In the genomic region with DNA sequence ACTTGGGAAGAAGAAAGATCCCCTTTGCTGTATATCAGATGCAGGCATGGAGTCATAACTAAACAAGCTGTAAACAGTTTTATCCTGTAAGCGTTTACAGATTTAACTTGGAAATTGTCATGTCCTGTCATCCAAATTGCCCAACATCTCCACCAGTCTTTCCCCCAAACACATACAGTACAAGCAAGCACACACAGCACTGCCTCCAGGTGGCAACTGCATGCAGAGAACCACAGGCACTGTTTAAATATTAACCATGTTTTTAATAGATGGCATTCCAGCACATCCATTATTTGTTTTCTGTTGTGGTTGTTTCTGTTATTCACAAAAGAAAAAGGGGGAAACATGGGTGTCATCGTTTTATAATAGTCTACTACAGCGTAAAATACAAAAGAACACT, we compare ENCODE assay signal across 22 mouse cellular contexts. TPM values are rescaled to one million over a fixed set of nuclear protein-coding genes. Genes with fewer than 3 reads are reported as not detected.
DNase-seq lines count a peak whose midpoint lies in the region; ATAC-seq and TF ChIP-seq lines count a peak whose summit lies in the region.
"Had no signal": no experiment of that assay in that cellular context is flagged by ENCODE, and none has a peak within 500 bp of the region (broad histone marks: within the 10 kb centered on the region; RNA-seq: fewer than 3 reads in every experiment).

No protein-coding gene starts in this region.

- no peaks in the 10 kb centered on the region for H3K27me3 ChIP-seq in hindbrain, embryonic 15.5 days
- peaks cover 28% of the 10 kb centered on the region for H3K27me3 ChIP-seq in hindbrain, embryonic 11.5 days (ENCODE audit: control insufficient read depth, insufficient read depth, low read length)
- H3K27me3 ChIP-seq in midbrain, embryonic 15.5 days (replicated peaks), result 0 out of 2 replicates have a peak, but pooled peaks cover 2% of the 10 kb centered on the region
- H3K27me3 ChIP-seq in midbrain, embryonic 13.5 days, result peaks cover 27% of the 10 kb centered on the region
- no peaks in the 10 kb centered on the region; the same call in 1 of the 2 replicates for H3K27me3 ChIP-seq in hindbrain, postnatal 0 days (ENCODE audit: insufficient read depth, low read length)

- peak overlapping the region; percentile 90 for H3K4me2 ChIP-seq in hindbrain, embryonic 15.5 days
- no peak overlapping the region for H3K4me2 ChIP-seq in hindbrain, embryonic 11.5 days (replicated peaks; ENCODE audit: low read depth, low read length)
- peak overlapping the region; percentile 19; the same call in 1 of the 2 replicates for H3K4me2 ChIP-seq in midbrain, embryonic 15.5 days
- no peak overlapping the region for H3K4me2 ChIP-seq in midbrain, embryonic 13.5 days (replicated peaks)
- peak overlapping the region; percentile 83 for H3K4me2 ChIP-seq in hindbrain, postnatal 0 days (ENCODE audit: low read depth, low read length)
- H3K4me2 ChIP-seq: embryonic facial prominence, embryonic 12.5 days; forebrain, embryonic 13.5 days; intestine, embryonic 15.5 days had no signal

- no peaks in the 10 kb centered on the region for H3K9me3 ChIP-seq in hindbrain, embryonic 15.5 days
- no peaks in the 10 kb centered on the region for H3K9me3 ChIP-seq in hindbrain, embryonic 11.5 days (ENCODE audit: control insufficient read depth, low read length)
- H3K9me3 ChIP-seq in midbrain, embryonic 15.5 days, result no peaks in the 10 kb centered on the region
- H3K9me3 ChIP-seq in midbrain, embryonic 13.5 days, result no peaks in the 10 kb centered on the region
- H3K9me3 ChIP-seq in hindbrain, postnatal 0 days (ENCODE audit: low read length), result no peaks in the 10 kb centered on the region
- H3K9me3 ChIP-seq: embryonic facial prominence, embryonic 12.5 days; forebrain, embryonic 13.5 days; intestine, embryonic 15.5 days had no signal

- DNase-seq in hindbrain, embryonic 11.5 days (ENCODE audit: low spot score), result no peak
- DNase-seq in NIH3T3 (ENCODE audit: low read depth), result peak; percentile 15
- DNase-seq in hindbrain, postnatal 0 days (ENCODE audit: low spot score), result peak; percentile 52
- DNase-seq in spleen, adult 12 weeks (ENCODE audit: low spot score), result no peak
- DNase-seq in spleen, postnatal 4 days (ENCODE audit: low spot score in 2 of 2), result no peak
- DNase-seq: B cell, adult 2 months; cerebellum, adult 8-10 months; gastrocnemius, postnatal 14 days; thymus, postnatal 25 days had no signal

- peak; percentile 59 for TF ChIP-seq CTCF in hindbrain, postnatal 0 days (IDR thresholded peaks at IDR 0.05; ENCODE audit: low read depth)

- H3K9ac ChIP-seq in hindbrain, embryonic 15.5 days, result no peak overlapping the region
- no peak overlapping the region for H3K9ac ChIP-seq in hindbrain, embryonic 11.5 days (ENCODE audit: low read depth, low read length)
- no peak overlapping the region for H3K9ac ChIP-seq in midbrain, embryonic 15.5 days
- H3K9ac ChIP-seq in midbrain, embryonic 13.5 days (replicated peaks), result no peak overlapping the region
- no peak overlapping the region for H3K9ac ChIP-seq in hindbrain, postnatal 0 days (replicated peaks; ENCODE audit: low read length)
- H3K9ac ChIP-seq: embryonic facial prominence, embryonic 12.5 days; forebrain, embryonic 13.5 days; intestine, embryonic 15.5 days; liver, postnatal 0 days had no signal

- no peak overlapping the region for H3K27ac ChIP-seq in hindbrain, embryonic 15.5 days (replicated peaks)
- no peak overlapping the region for H3K27ac ChIP-seq in hindbrain, embryonic 11.5 days (ENCODE audit: low read depth, low read length)
- H3K27ac ChIP-seq in midbrain, embryonic 15.5 days, result no peak overlapping the region
- H3K27ac ChIP-seq in midbrain, embryonic 13.5 days, result no peak overlapping the region
- H3K27ac ChIP-seq in hindbrain, postnatal 0 days, result no peak overlapping the region
- H3K27ac ChIP-seq: embryonic facial prominence, embryonic 12.5 days; forebrain, embryonic 13.5 days; heart, adult 2 months; intestine, embryonic 15.5 days had no signal

- 63% methylated on average over 3 of the region's 3 CpGs for WGBS in hindbrain, embryonic 15.5 days
- 73% methylated on average over 3 of the region's 3 CpGs for WGBS in hindbrain, embryonic 11.5 days
- 71% methylated on average over 3 of the region's 3 CpGs for WGBS in midbrain, embryonic 15.5 days
- 67% methylated on average over 3 of the region's 3 CpGs for WGBS in midbrain, embryonic 13.5 days
- 60% methylated on average over 3 of the region's 3 CpGs for WGBS in hindbrain, postnatal 0 days

- no peaks in the 10 kb centered on the region for H3K36me3 ChIP-seq in hindbrain, embryonic 15.5 days
- no peaks in the 10 kb centered on the region for H3K36me3 ChIP-seq in hindbrain, embryonic 11.5 days (ENCODE audit: control insufficient read depth, insufficient read depth, low read length)
- H3K36me3 ChIP-seq in midbrain, embryonic 15.5 days (replicated peaks), result no peaks in the 10 kb centered on the region
- no peaks in the 10 kb centered on the region for H3K36me3 ChIP-seq in midbrain, embryonic 13.5 days
- no peaks in the 10 kb centered on the region for H3K36me3 ChIP-seq in hindbrain, postnatal 0 days (ENCODE audit: insufficient read depth, low read length)
- H3K36me3 ChIP-seq: embryonic facial prominence, embryonic 12.5 days; intestine, embryonic 15.5 days had no signal

- H3K4me1 ChIP-seq in hindbrain, embryonic 15.5 days (replicated peaks), result peaks cover 20% of the 10 kb centered on the region
- H3K4me1 ChIP-seq in hindbrain, embryonic 11.5 days (replicated peaks; ENCODE audit: control insufficient read depth, insufficient read depth, low read length), result peaks cover 9% of the 10 kb centered on the region
- H3K4me1 ChIP-seq in midbrain, embryonic 15.5 days, result peaks cover 24% of the 10 kb centered on the region
- peaks cover 25% of the 10 kb centered on the region for H3K4me1 ChIP-seq in midbrain, embryonic 13.5 days (replicated peaks)
- peaks cover 8% of the 10 kb centered on the region; the same call in 1 of the 2 replicates for H3K4me1 ChIP-seq in hindbrain, postnatal 0 days (ENCODE audit: insufficient read depth, low read length)

- H3K4me3 ChIP-seq in hindbrain, embryonic 15.5 days, result peak overlapping the region; percentile 20; the same call in 1 of the 2 replicates
- no peak overlapping the region for H3K4me3 ChIP-seq in hindbrain, embryonic 11.5 days (ENCODE audit: low read depth, low read length)
- no peak overlapping the region for H3K4me3 ChIP-seq in midbrain, embryonic 15.5 days
- no peak overlapping the region for H3K4me3 ChIP-seq in midbrain, embryonic 13.5 days (replicated peaks)
- peak overlapping the region; percentile 13 for H3K4me3 ChIP-seq in hindbrain, postnatal 0 days (ENCODE audit: low read length)
- H3K4me3 ChIP-seq: embryonic facial prominence, embryonic 12.5 days; erythroblast, embryonic 14.5 days; forebrain, embryonic 13.5 days; heart, adult 2 months; intestine, embryonic 15.5 days; myocyte had no signal

- no peak for ATAC-seq in hindbrain, embryonic 15.5 days (ENCODE audit: low FRiP score, low read depth)
- no peak for ATAC-seq in hindbrain, embryonic 11.5 days (ENCODE audit: low FRiP score)
- no peak for ATAC-seq in midbrain, embryonic 15.5 days (replicated peaks)
- ATAC-seq in midbrain, embryonic 13.5 days, result no peak
- ATAC-seq in hindbrain, postnatal 0 days, result no peak
- ATAC-seq: forebrain, embryonic 13.5 days; intestine, embryonic 15.5 days; liver, postnatal 0 days had no signal

RNA-seq across cellular contexts. Expression of a gene that starts 3.6 kb away (rescaled TPM):
- 74.6 and 79.1 TPM in 2 replicates for polyA plus RNA-seq in hindbrain, embryonic 15.5 days (2015; fragmentation: Nextera tagmentation; extraction: Ambion mirVana)
- 3.6 and 3.7 TPM in 2 replicates for polyA plus RNA-seq in hindbrain, embryonic 11.5 days (2014; fragmentation: Nextera tagmentation; extraction: Ambion mirVana)
- 57.3 and 62.4 TPM in 2 replicates for polyA plus RNA-seq in midbrain, embryonic 15.5 days (2015; fragmentation: Nextera tagmentation; extraction: Ambion mirVana)
- 22.6 and 23.0 TPM in 2 replicates for polyA plus RNA-seq in midbrain, embryonic 13.5 days (2015; fragmentation: Nextera tagmentation; extraction: Ambion mirVana)
- 41.0 and 42.1 TPM in 2 replicates for total RNA-seq in hindbrain, postnatal 0 days (2014; rRNA removed)
- polyA plus RNA-seq in hindbrain, postnatal 0 days (2015; fragmentation: Nextera tagmentation; extraction: Ambion mirVana), result 101 and 102 TPM in 2 replicates
- total RNA-seq: common myeloid progenitor, adult 5-6 weeks; liver, adult 2 months; megakaryocyte-erythroid progenitor cell, adult 5-6 weeks had no signal
- polyA plus RNA-seq: liver, adult 2 months; liver, postnatal 0 days; myocyte had no signal

Comparison
In these comparisons a context has a peak if more than half of its experiments do, and no peak if none do; other contexts are left out.
1. H3K4me2 ChIP-seq: peak in hindbrain, embryonic 15.5 days (single experiment), midbrain, embryonic 15.5 days (single experiment) and hindbrain, postnatal 0 days (single experiment); none in hindbrain, embryonic 11.5 days (single experiment) and midbrain, embryonic 13.5 days (single experiment).
2. H3K4me3 ChIP-seq: peak in hindbrain, embryonic 15.5 days (single experiment) and hindbrain, postnatal 0 days (single experiment); none in hindbrain, embryonic 11.5 days (single experiment), midbrain, embryonic 15.5 days (single experiment) and midbrain, embryonic 13.5 days (single experiment).
3. DNase-seq: peak in NIH3T3 (single experiment) and hindbrain, postnatal 0 days (single experiment); none in hindbrain, embryonic 11.5 days (single experiment), spleen, adult 12 weeks (single experiment) and spleen, postnatal 4 days (0 of 2).